ENCODE assay signal across 10 mouse cellular contexts in genomic region chr3:97811158-97811557, GRCm38 (mm10).
DNase-seq lines count a peak whose midpoint lies in the region; ATAC-seq lines count a peak whose summit lies in the region.
"Had no signal": no experiment of that assay in that cellular context is flagged by ENCODE, and none has a peak within 500 bp of the region (broad histone marks: within the 10 kb centered on the region; RNA-seq: fewer than 3 reads in every experiment).

No protein-coding gene starts in this region.

- peak overlapping the region; percentile 5; the same call in 1 of the 2 replicates for H3K4me2 ChIP-seq in embryonic facial prominence, embryonic 12.5 days (replicated peaks)
- H3K4me2 ChIP-seq in hindbrain, embryonic 15.5 days: 0 out of 2 replicates have a peak overlapping the region, but pooled peaks have one; percentile 19
- H3K4me2 ChIP-seq in hindbrain, embryonic 14.5 days (replicated peaks): no peak overlapping the region
- H3K4me2 ChIP-seq in midbrain, embryonic 16.5 days (ENCODE audit: low read length): peak overlapping the region; percentile 1
- no peak overlapping the region for H3K4me2 ChIP-seq in midbrain, embryonic 13.5 days (replicated peaks)
- no peak overlapping the region for H3K4me2 ChIP-seq in stomach, embryonic 15.5 days

- no peaks in the 10 kb centered on the region for H3K4me1 ChIP-seq in embryonic facial prominence, embryonic 12.5 days
- peaks cover 16% of the 10 kb centered on the region for H3K4me1 ChIP-seq in embryonic facial prominence, embryonic 10.5 days
- H3K4me1 ChIP-seq in hindbrain, embryonic 15.5 days (replicated peaks): peaks cover 16% of the 10 kb centered on the region
- 0 out of 2 replicates have a peak, but pooled peaks cover 8% of the 10 kb centered on the region for H3K4me1 ChIP-seq in hindbrain, embryonic 14.5 days (replicated peaks; ENCODE audit: control insufficient read depth, insufficient read depth, low read length)
- H3K4me1 ChIP-seq in midbrain, embryonic 16.5 days (ENCODE audit: control insufficient read depth, insufficient read depth, low read length): peaks cover 10% of the 10 kb centered on the region
- H3K4me1 ChIP-seq in midbrain, embryonic 13.5 days (replicated peaks): 0 out of 2 replicates have a peak, but pooled peaks cover 2% of the 10 kb centered on the region
- H3K4me1 ChIP-seq in stomach, embryonic 15.5 days: 0 out of 2 replicates have a peak, but pooled peaks cover 4% of the 10 kb centered on the region

- DNase-seq in embryonic facial prominence, embryonic 10.5 days (ENCODE audit: low spot score): no peak
- no peak for DNase-seq in hindbrain, embryonic 14.5 days (ENCODE audit: low spot score)
- no peak for DNase-seq in thymus, postnatal 10 days (ENCODE audit: low spot score in 2 of 2)

- H3K9ac ChIP-seq in embryonic facial prominence, embryonic 12.5 days: no peak overlapping the region
- no peak overlapping the region for H3K9ac ChIP-seq in hindbrain, embryonic 15.5 days
- no peak overlapping the region for H3K9ac ChIP-seq in hindbrain, embryonic 14.5 days
- H3K9ac ChIP-seq in midbrain, embryonic 16.5 days (ENCODE audit: low read depth, low read length): no peak overlapping the region
- no peak overlapping the region for H3K9ac ChIP-seq in midbrain, embryonic 13.5 days (replicated peaks)
- no peak overlapping the region for H3K9ac ChIP-seq in stomach, embryonic 15.5 days

- no peaks in the 10 kb centered on the region for H3K36me3 ChIP-seq in embryonic facial prominence, embryonic 12.5 days
- H3K36me3 ChIP-seq in embryonic facial prominence, embryonic 10.5 days (replicated peaks): no peaks in the 10 kb centered on the region
- H3K36me3 ChIP-seq in hindbrain, embryonic 15.5 days: no peaks in the 10 kb centered on the region
- H3K36me3 ChIP-seq in hindbrain, embryonic 14.5 days (replicated peaks; ENCODE audit: control insufficient read depth, insufficient read depth): no peaks in the 10 kb centered on the region
- H3K36me3 ChIP-seq in midbrain, embryonic 16.5 days (ENCODE audit: control insufficient read depth, insufficient read depth, low read length): no peaks in the 10 kb centered on the region
- H3K36me3 ChIP-seq in midbrain, embryonic 13.5 days: no peaks in the 10 kb centered on the region
- H3K36me3 ChIP-seq in stomach, embryonic 15.5 days: no peaks in the 10 kb centered on the region

- no peak for ATAC-seq in embryonic facial prominence, embryonic 12.5 days (ENCODE audit: insufficient number of reproducible peaks, insufficient read depth, low FRiP score, low TSS enrichment)
- 0 out of 2 replicates have a peak, but pooled peaks have one; percentile 61 for ATAC-seq in hindbrain, embryonic 15.5 days (ENCODE audit: low FRiP score, low read depth)
- ATAC-seq in hindbrain, embryonic 14.5 days (ENCODE audit: low FRiP score): no peak
- ATAC-seq in midbrain, embryonic 16.5 days: peak; percentile 59; the same call in 1 of the 2 replicates
- ATAC-seq in midbrain, embryonic 13.5 days: no peak
- ATAC-seq in stomach, embryonic 15.5 days (ENCODE audit: insufficient read depth, low FRiP score, low read depth): peak; percentile 53; the same call in 1 of the 2 replicates
- ATAC-seq: Patski had no signal

- H3K27ac ChIP-seq in embryonic facial prominence, embryonic 12.5 days: no peak overlapping the region
- H3K27ac ChIP-seq in embryonic facial prominence, embryonic 10.5 days (replicated peaks): no peak overlapping the region
- peak overlapping the region; percentile 72 for H3K27ac ChIP-seq in hindbrain, embryonic 15.5 days (replicated peaks)
- H3K27ac ChIP-seq in hindbrain, embryonic 14.5 days: no peak overlapping the region
- H3K27ac ChIP-seq in midbrain, embryonic 16.5 days (ENCODE audit: low read length): peak overlapping the region; percentile 70
- no peak overlapping the region for H3K27ac ChIP-seq in midbrain, embryonic 13.5 days
- peak overlapping the region; percentile 49; the same call in 1 of the 2 replicates for H3K27ac ChIP-seq in stomach, embryonic 15.5 days

- WGBS in embryonic facial prominence, embryonic 12.5 days: 21% methylated on average over 6 of the region's 6 CpGs
- 20% methylated on average over 6 of the region's 6 CpGs for WGBS in embryonic facial prominence, embryonic 10.5 days
- 17% methylated on average over 6 of the region's 6 CpGs for WGBS in hindbrain, embryonic 15.5 days
- WGBS in hindbrain, embryonic 14.5 days: 17% methylated on average over 6 of the region's 6 CpGs
- WGBS in midbrain, embryonic 16.5 days: 22% methylated on average over 6 of the region's 6 CpGs
- whole genome bisulfite sequencing in midbrain, embryonic 13.5 days: 26% methylated on average over 6 of the region's 6 CpGs
- WGBS in stomach, embryonic 15.5 days: 24% methylated on average over 6 of the region's 6 CpGs

- no peak overlapping the region for H3K4me3 ChIP-seq in embryonic facial prominence, embryonic 12.5 days
- no peak overlapping the region for H3K4me3 ChIP-seq in embryonic facial prominence, embryonic 10.5 days
- H3K4me3 ChIP-seq in hindbrain, embryonic 15.5 days: no peak overlapping the region
- H3K4me3 ChIP-seq in hindbrain, embryonic 14.5 days (replicated peaks; ENCODE audit: low read length): no peak overlapping the region
- H3K4me3 ChIP-seq in midbrain, embryonic 16.5 days (ENCODE audit: low read depth, low read length): no peak overlapping the region
- no peak overlapping the region for H3K4me3 ChIP-seq in midbrain, embryonic 13.5 days (replicated peaks)
- H3K4me3 ChIP-seq in stomach, embryonic 15.5 days (replicated peaks): no peak overlapping the region
- H3K4me3 ChIP-seq: erythroblast, embryonic 14.5 days had no signal

- no peaks in the 10 kb centered on the region for H3K27me3 ChIP-seq in embryonic facial prominence, embryonic 12.5 days
- no peaks in the 10 kb centered on the region for H3K27me3 ChIP-seq in embryonic facial prominence, embryonic 10.5 days (replicated peaks; ENCODE audit: low read depth, poor library complexity, severe bottlenecking)
- no peaks in the 10 kb centered on the region for H3K27me3 ChIP-seq in hindbrain, embryonic 15.5 days
- H3K27me3 ChIP-seq in hindbrain, embryonic 14.5 days (ENCODE audit: control insufficient read depth, insufficient read depth, low read length): no peaks in the 10 kb centered on the region
- H3K27me3 ChIP-seq in midbrain, embryonic 16.5 days (ENCODE audit: control insufficient read depth, insufficient read depth, low read depth, low read length): no peaks in the 10 kb centered on the region
- no peaks in the 10 kb centered on the region for H3K27me3 ChIP-seq in midbrain, embryonic 13.5 days
- no peaks in the 10 kb centered on the region for H3K27me3 ChIP-seq in stomach, embryonic 15.5 days (replicated peaks)
- H3K27me3 ChIP-seq: Patski had no signal

- no peaks in the 10 kb centered on the region for H3K9me3 ChIP-seq in embryonic facial prominence, embryonic 12.5 days
- no peaks in the 10 kb centered on the region for H3K9me3 ChIP-seq in embryonic facial prominence, embryonic 10.5 days
- H3K9me3 ChIP-seq in hindbrain, embryonic 15.5 days: no peaks in the 10 kb centered on the region
- H3K9me3 ChIP-seq in hindbrain, embryonic 14.5 days (ENCODE audit: control insufficient read depth, low read length): no peaks in the 10 kb centered on the region
- H3K9me3 ChIP-seq in midbrain, embryonic 16.5 days (replicated peaks; ENCODE audit: control insufficient read depth, low read length, poor library complexity, severe bottlenecking): no peaks in the 10 kb centered on the region
- H3K9me3 ChIP-seq in midbrain, embryonic 13.5 days: no peaks in the 10 kb centered on the region
- H3K9me3 ChIP-seq in stomach, embryonic 15.5 days: no peaks in the 10 kb centered on the region

Comparison
In these comparisons a context has a peak if more than half of its experiments do, and no peak if none do; other contexts are left out.
1. ATAC-seq: peak in hindbrain, embryonic 15.5 days (single experiment), midbrain, embryonic 16.5 days (single experiment) and stomach, embryonic 15.5 days (single experiment); none in embryonic facial prominence, embryonic 12.5 days (single experiment), hindbrain, embryonic 14.5 days (single experiment) and midbrain, embryonic 13.5 days (single experiment).
2. H3K27ac ChIP-seq: peak in hindbrain, embryonic 15.5 days (single experiment), midbrain, embryonic 16.5 days (single experiment) and stomach, embryonic 15.5 days (single experiment); none in embryonic facial prominence, embryonic 12.5 days (single experiment), embryonic facial prominence, embryonic 10.5 days (single experiment), hindbrain, embryonic 14.5 days (single experiment) and midbrain, embryonic 13.5 days (single experiment).
3. H3K4me2 ChIP-seq: peak in embryonic facial prominence, embryonic 12.5 days (single experiment), hindbrain, embryonic 15.5 days (single experiment) and midbrain, embryonic 16.5 days (single experiment); none in hindbrain, embryonic 14.5 days (single experiment), midbrain, embryonic 13.5 days (single experiment) and stomach, embryonic 15.5 days (single experiment).